Mouse (Mus musculus) neural tube, embryonic 10.5 days (tissue): ENCODE results near the gene Frmd6.

ENCODE experiments used
- DNase-seq: peaks from one replicate; pipeline ENCODE4 v3.0.0-alpha.2; 2017; ENCODE audit warnings: low spot score; ENCODE audit errors: extremely low spot score

Frmd6 gene

GRCm38 (mm10) chr12:70807975-70808374 is 17.3 kb upstream of the Frmd6 start:
- DNase-seq: no peak

GRCm38 (mm10) chr12:70809957-70810356 is 15.4 kb upstream of the Frmd6 start:
- no peak for DNase-seq

DNA sequence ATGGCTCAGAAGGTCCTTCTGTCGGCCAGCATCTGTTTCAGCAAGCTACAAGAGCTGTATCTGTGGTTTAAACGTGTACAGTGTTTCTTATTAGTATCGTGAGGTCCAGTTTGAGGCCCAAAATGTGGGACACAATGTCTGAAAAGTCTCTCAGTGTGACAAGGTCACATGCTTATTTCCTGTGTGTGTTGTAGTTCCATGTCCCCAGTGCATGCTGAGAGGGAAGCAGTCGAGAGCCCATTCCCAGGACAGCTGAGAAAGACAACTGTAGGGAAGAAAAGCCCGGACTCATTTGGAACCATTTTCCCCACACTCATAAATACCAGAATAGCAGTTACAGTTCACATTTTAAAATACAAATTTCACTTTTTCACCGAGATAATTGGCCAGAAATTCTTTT is 13.5 kb upstream of the Frmd6 start:
- DNase-seq: no peak

DNA sequence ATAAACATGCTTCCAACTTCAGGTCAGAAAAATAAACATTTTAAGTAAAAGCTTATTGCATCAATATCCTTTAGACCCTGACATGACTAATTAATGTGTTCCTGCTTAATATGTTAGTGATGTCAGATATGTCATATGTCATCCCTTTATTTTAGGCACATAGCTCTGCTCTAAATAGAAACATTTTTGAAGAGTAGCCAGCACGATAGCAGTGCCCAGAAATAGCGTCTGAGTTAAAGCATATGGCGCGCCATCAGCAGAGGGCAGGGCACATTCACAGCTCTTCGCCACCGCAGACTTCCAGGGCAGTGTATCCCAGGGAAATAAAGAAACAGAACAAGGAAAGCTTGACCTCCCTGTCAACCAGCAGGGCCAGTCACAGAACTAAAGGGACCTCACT is 13.1 kb upstream of the Frmd6 start:
- no peak for DNase-seq

- no peak for DNase-seq
Observed at GRCm38 (mm10) chr12:70812822-70813465, 12.4 kb upstream of the Frmd6 start.

- DNase-seq: no peak
Observed at GRCm38 (mm10) chr12:70816731-70817130, 8.6 kb upstream of the Frmd6 start.

GRCm38 (mm10) chr12:70824017-70824416 is 1.3 kb upstream of the Frmd6 start:
- DNase-seq: no peak

GRCm38 (mm10) chr12:70825651-70826317 is 470 bp downstream of the Frmd6 start:
- DNase-seq: no peak

- no peak for DNase-seq
Observed at GRCm38 (mm10) chr12:70826318-70827072, 1.2 kb downstream of the Frmd6 start.

DNA sequence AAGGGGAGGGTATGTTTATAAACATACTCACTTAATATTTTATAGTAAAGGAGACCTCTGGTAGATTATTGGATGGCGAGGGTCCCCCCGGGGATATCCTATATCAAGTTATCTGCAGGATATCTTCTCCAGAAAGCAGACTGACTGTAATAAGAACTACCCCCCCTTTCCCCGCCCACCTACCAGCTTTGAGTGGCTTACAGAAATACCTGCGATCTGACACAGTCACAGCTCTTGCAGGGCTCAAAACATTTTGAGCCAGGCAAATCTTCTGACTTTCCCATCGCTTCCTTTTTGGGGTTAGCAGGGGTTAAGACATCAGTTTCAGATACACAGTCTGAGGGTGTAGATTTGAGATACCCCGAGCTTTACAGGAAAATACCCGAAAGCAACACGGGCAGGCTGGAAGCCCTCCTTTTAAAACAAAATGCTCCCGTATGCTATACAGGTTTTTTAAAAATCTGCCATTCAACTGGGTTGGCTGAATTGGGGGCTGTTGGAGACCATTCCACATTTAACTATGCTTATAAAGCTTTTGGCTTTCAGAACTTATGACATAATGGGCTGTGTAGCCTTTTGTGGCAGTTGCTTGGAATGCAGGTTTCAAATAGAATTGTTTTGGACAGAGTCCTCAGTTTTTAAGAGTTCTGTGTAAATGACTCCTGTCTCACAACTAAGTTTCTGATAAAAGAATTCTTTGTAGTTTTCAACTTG is 2.0 kb downstream of the Frmd6 start:
- no peak for DNase-seq

GRCm38 (mm10) chr12:70827901-70828271 is 2.6 kb downstream of the Frmd6 start:
- no peak for DNase-seq

- DNase-seq: no peak
Observed at GRCm38 (mm10) chr12:70830982-70831566, 5.8 kb downstream of the Frmd6 start.

GRCm38 (mm10) chr12:70832216-70832998 is 7.1 kb downstream of the Frmd6 start:
- no peak for DNase-seq

DNA sequence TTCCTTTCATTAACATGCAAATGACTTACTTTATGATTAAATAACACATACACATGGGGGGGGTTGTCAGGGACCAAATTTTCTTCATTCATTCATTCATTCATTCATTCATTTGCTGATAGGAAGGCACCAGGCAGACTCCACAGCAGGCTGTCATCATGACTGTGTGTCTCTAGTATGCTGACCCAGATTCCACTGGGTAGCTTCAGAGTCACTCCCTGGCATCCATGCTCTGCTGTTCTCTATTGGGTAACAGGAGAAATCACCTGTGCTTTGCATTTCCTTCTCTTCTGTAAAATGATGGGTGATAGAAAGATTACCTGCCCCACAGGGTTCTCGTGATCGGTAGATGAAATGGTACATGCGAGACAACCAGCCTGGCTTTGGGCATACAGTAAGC is 7.7 kb downstream of the Frmd6 start:
- no peak for DNase-seq

GRCm38 (mm10) chr12:70834043-70834442 is 8.7 kb downstream of the Frmd6 start:
- DNase-seq: no peak

GRCm38 (mm10) chr12:70835004-70835403 is 9.7 kb downstream of the Frmd6 start:
- no peak for DNase-seq

DNA sequence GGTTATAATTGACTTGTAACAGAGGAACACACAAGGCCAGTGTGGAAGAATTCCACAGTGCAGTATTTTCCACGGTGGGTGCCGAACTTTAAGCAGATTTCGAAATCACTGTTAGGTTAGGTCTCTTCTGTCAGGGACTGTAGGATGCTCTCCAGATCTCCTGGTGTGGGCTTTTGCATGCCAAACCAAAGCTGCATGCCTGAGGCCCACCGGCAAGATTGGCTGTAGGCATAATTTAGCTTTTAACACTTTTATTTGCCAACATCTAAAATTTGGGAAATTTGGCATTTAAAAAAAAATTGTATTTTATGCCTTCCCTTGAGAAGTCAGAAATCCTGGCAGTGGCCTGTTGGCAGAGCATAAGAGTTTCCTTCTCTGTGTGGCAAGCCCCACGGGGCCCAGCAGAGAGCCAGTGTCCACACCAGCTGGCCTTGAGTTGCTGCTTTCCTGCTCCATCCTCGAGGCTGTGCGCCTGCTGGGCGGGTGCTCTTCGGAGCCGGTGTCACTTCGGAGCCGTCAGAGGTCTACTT is 12.5 kb downstream of the Frmd6 start:
- no peak for DNase-seq

GRCm38 (mm10) chr12:70845371-70845770 is 20.1 kb downstream of the Frmd6 start:
- DNase-seq: no peak

GRCm38 (mm10) chr12:70849024-70849423 is 23.7 kb downstream of the Frmd6 start:
- DNase-seq: no peak

DNA sequence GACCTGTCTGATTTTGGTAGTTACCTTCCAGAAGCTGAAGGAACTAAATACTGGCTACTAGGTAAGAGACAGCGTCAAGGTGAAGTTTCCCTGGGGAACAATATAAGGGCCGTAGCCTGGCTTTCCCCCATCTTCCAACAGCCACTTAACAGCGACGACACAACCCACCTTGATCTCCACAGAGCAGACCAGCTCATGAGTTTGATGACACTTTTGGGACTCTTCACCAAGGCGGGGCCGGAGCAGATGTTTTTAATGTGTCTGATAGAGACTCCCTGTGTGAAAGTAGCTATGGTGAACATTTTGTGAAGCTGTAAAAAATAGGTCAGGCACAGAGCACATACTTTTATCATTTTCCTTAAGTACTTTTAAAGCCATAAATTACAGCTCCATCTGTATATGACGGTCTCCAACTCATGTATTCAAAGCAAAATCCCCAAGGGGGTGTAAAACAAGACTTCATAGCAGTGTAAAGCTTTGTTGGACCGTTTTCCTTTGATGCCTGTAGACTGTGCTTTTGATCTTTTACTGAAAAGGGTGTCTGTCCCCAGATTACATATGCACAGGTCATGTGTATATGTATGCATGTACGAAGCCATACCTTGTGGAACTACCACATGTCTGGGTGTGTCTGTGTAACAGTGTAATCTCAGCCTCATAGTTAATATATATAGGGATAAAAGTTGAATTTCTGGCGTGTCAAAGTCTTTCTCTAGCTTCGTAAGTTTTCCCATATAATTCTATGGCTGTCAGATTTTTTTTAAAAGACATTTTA is 24.4 kb downstream of the Frmd6 start:
- DNase-seq: no peak
